Mouse (Mus musculus): ENCODE measurements around the gene Abcf1. TPM values are rescaled to one million over a fixed set of nuclear protein-coding genes. Genes with fewer than 3 reads are reported as not detected.

Abcf1 gene
- polyA plus RNA-seq, 1 experiment from 2014 or later, result 90.2 TPM

GRCm38 (mm10) chr17:35997713-35998510 lies 28.4 kb upstream of the Abcf1 start:
- Histone ChIP-seq H3K36me3 (peaks cover 28% of the 10 kb centered on the region), H3K9ac (peak overlapping the region; percentile 68), H3K4me1 (peaks cover 82% of the 10 kb centered on the region), H3K27ac (peak overlapping the region; percentile 83), H3K9me3 (replicated peaks) (peaks cover 20% of the 10 kb centered on the region), H3K4me3 (peak overlapping the region; percentile 48), H3K4me2 (peak overlapping the region; percentile 56), H3K27me3 (replicated peaks) (no peaks in the 10 kb centered on the region)
- peak; percentile 51 for ATAC-seq
- 35% methylated on average over 12 of the region's 12 CpGs for WGBS (ENCODE audit: insufficient replicate concordance)

- no peaks in the 10 kb centered on the region for H3K27me3 ChIP-seq (replicated peaks)
- peak overlapping the region; percentile 83; the same call in 1 of the 2 replicates for H3K27ac ChIP-seq
- H3K36me3 ChIP-seq, result peaks cover 19% of the 10 kb centered on the region
- H3K4me1 ChIP-seq, result peaks cover 79% of the 10 kb centered on the region
- peak overlapping the region; percentile 56 for H3K4me2 ChIP-seq
- no peak overlapping the region for H3K9ac ChIP-seq
- ATAC-seq, result peak; percentile 53
- 2% methylated on average over 11 of the region's 11 CpGs for WGBS (ENCODE audit: insufficient replicate concordance)
- no peak overlapping the region for H3K4me3 ChIP-seq
- peaks cover 10% of the 10 kb centered on the region for H3K9me3 ChIP-seq (replicated peaks)
Observed at GRCm38 (mm10) chr17:35996949-35997348, 27.4 kb upstream of the Abcf1 start.

DNA sequence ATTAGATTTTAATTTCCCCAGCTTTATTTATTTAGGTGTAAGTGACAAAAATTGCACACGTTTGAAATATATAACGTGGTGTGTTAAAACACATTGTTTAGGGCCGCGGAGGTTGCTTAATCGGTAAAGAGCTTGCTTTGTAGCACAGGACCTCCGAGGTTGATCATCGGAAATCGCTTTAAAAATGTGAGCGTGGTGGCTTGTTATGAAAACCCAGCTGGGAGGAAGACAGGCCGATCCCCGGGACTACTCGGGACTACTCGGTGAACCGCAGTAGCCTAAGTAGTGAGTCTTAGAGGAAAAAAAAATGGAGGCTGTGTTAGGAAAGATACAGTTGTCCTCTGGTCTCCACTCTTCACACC lies 25.3 kb upstream of the Abcf1 start:
- Histone ChIP-seq H3K36me3 (0 out of 2 replicates have a peak, but pooled peaks cover 5% of the 10 kb centered on the region), H3K4me2 (peak overlapping the region; percentile 87), H3K27ac (peak overlapping the region; percentile 85), H3K9me3 (replicated peaks) (no peaks in the 10 kb centered on the region), H3K27me3 (replicated peaks) (no peaks in the 10 kb centered on the region), H3K4me1 (peaks cover 62% of the 10 kb centered on the region), H3K9ac (peak overlapping the region; percentile 82), H3K4me3 (peak overlapping the region; percentile 73)
- WGBS (ENCODE audit: insufficient replicate concordance), result 1% methylated on average over 14 of the region's 14 CpGs
- no peak for ATAC-seq

GRCm38 (mm10) chr17:35994175-35994878 lies 24.8 kb upstream of the Abcf1 start:
- peak; percentile 72 for ATAC-seq
- 2% methylated on average over 31 of the region's 31 CpGs for WGBS (ENCODE audit: insufficient replicate concordance)
- Histone ChIP-seq H3K27ac (peak overlapping the region; percentile 85), H3K9ac (peak overlapping the region; percentile 82), H3K27me3 (replicated peaks) (no peaks in the 10 kb centered on the region), H3K36me3 (peaks cover 4% of the 10 kb centered on the region; the same call in 1 of the 2 replicates), H3K4me2 (peak overlapping the region; percentile 87), H3K4me3 (peak overlapping the region; percentile 73), H3K9me3 (replicated peaks) (no peaks in the 10 kb centered on the region), H3K4me1 (peaks cover 58% of the 10 kb centered on the region)

GRCm38 (mm10) chr17:35993675-35994074 lies 24.1 kb upstream of the Abcf1 start:
- Histone ChIP-seq H3K27me3 (replicated peaks) (no peaks in the 10 kb centered on the region), H3K9me3 (replicated peaks) (no peaks in the 10 kb centered on the region), H3K27ac (peak overlapping the region; percentile 85), H3K4me3 (peak overlapping the region; percentile 73), H3K9ac (peak overlapping the region; percentile 82), H3K36me3 (peaks cover 10% of the 10 kb centered on the region), H3K4me1 (peaks cover 52% of the 10 kb centered on the region), H3K4me2 (peak overlapping the region; percentile 87)
- 3% methylated on average over 17 of the region's 17 CpGs for WGBS (ENCODE audit: insufficient replicate concordance)
- peak; percentile 53 for ATAC-seq

DNA sequence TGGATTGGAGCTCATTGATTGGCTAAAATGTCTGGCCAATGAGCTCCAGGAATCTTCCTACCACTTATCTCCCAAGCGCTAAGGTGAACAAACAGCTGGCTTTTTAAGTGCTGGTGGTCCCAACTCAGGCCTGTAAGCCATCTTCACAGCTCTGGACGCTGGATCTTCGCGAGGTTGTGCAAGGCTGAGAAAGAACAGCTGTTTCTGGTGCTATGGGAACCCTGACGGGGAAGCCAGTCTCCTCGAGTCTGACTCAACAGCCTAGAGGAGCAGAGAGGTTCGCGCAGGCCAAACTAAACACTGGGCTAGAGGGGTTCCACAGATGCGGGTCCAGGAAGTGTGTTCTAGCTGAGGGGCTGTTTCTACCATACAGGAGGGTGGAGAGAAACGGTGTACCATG lies 22.2 kb upstream of the Abcf1 start:
- Histone ChIP-seq H3K9me3 (replicated peaks) (no peaks in the 10 kb centered on the region), H3K4me1 (peaks cover 39% of the 10 kb centered on the region), H3K9ac (no peak overlapping the region), H3K4me3 (no peak overlapping the region), H3K36me3 (peaks cover 29% of the 10 kb centered on the region), H3K4me2 (no peak overlapping the region), H3K27ac (no peak overlapping the region), H3K27me3 (replicated peaks) (no peaks in the 10 kb centered on the region)
- 41% methylated on average over 10 of the region's 10 CpGs for WGBS (ENCODE audit: insufficient replicate concordance)
- ATAC-seq, result no peak

DNA sequence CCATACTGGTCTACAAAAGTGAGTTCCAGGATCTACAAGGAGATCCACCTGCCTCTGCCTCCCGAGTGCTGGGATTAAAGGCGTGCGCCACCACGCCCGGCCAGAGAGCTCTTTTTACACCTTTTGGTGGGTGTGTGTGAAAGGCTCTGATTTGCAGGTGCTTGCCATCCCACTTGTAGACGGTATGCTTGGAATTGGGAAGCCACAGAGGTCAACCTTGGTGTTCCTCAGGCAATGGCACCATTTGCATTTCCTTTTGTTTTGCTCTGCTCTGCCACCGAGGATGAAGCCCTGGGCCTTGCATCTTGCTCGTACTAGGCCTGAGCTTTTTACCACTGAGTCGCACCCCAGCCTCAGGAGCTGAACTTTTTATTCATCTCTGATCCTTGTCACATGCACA lies 12.2 kb upstream of the Abcf1 start:
- 84% methylated on average over 9 of the region's 9 CpGs for WGBS (ENCODE audit: insufficient replicate concordance)
- H3K9ac ChIP-seq, result no peak overlapping the region
- H3K27ac ChIP-seq, result no peak overlapping the region
- no peak overlapping the region for H3K4me2 ChIP-seq
- H3K4me3 ChIP-seq, result no peak overlapping the region
- peaks cover 49% of the 10 kb centered on the region for H3K36me3 ChIP-seq
- no peak for ATAC-seq
- peaks cover 37% of the 10 kb centered on the region for H3K4me1 ChIP-seq
- no peaks in the 10 kb centered on the region for H3K9me3 ChIP-seq (replicated peaks)
- no peaks in the 10 kb centered on the region for H3K27me3 ChIP-seq (replicated peaks)

DNA sequence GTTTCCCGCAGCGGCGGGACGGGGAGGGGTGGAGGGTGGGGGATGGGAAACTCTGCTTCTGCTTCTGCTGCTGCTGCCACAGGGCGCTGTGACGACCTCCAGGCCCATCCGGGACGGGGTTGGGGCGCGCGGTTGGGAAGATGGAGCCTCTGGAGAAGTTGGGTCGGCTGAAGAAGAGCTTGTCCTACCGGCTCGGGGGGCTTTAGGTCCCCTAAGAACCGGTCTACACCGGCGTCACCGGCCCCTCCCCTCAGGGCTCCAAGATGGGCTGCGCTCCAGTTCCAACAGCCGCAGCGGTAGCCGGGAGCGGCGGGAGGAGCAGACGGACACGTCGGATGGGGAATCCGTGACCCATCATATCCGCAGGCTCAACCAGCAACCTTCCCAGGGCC lies 10.8 kb upstream of the Abcf1 start:
- ATAC-seq, result peak; percentile 32

DNA sequence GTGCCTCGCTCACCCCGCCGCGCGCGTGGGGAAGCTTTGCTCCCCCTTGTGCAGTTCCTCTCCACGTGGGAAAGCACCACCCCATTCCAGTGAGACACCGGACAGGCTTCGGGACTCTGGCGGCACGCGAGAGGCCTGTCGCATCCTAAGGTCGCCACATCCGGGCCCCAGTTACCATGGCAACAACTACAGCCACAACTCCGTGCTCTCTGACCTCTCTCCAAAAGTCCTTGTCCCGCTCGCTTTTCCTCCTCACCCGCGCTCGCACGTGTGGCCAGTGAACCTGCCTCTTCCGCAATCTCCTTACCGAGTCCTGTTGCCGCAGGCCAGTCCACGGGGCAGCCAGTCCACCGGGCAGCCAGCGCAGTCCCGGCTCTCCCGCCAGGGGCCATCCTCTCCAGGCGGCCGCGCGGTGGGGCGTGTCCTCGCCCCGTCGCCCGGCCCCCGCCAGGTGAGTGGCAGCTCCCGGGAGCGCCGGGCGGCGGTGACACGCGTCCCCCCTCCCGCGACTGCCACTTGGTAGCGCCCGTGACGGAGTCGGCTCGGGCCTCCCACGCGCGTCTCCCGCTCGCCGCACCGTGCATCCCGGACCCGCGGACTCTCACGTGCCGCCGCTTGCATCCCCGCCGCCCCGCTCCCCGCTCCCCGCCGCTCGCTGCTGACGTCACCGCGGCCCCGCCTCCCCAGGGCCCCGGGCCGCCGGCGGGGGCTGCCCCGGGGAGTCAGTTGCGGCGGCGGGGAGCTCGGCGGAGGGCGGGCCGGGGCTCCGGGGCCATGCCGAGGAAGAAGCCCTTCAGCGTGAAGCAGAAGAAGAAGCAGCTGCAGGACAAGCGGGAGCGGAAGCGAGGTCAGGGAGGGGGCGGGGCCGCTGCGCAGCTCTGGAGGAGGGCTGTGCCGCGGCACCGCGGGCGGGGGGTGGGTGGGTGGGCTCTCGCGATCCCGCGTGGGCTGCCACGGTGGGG lies 10.1 kb upstream of the Abcf1 start, which contains the start of the genes Gnl1 and Prr3:
Gnl1 (plus strand) TSS at position 451 of the 962 bp plus-strand sequence.
Prr3 (minus strand) TSS at position 836 of the 962 bp plus-strand sequence.
- Histone ChIP-seq H3K36me3 (peaks cover 43% of the 10 kb centered on the region), H3K9me3 (replicated peaks) (no peaks in the 10 kb centered on the region), H3K27me3 (replicated peaks) (no peaks in the 10 kb centered on the region), H3K4me3 (peak within 1 kb of the TSS; percentile 88), H3K27ac (peak within 1 kb of the TSS; percentile 89), H3K9ac (peak within 1 kb of the TSS; percentile 84), H3K4me1 (peaks cover 37% of the 10 kb centered on the region), H3K4me2 (peak within 1 kb of the TSS; percentile 99)
- under 1% methylated on average over 99 of the region's 109 CpGs for WGBS (ENCODE audit: insufficient replicate concordance)
- peak; percentile 87 for ATAC-seq

More for the DNA sequence above, 10.8 kb upstream of the Abcf1 start:
- peak overlapping the region; percentile 84 for H3K9ac ChIP-seq
- WGBS (ENCODE audit: insufficient replicate concordance), result under 1% methylated on average over 26 of the region's 29 CpGs
- H3K36me3 ChIP-seq, result peaks cover 47% of the 10 kb centered on the region
- peak overlapping the region; percentile 99 for H3K4me2 ChIP-seq
- no peaks in the 10 kb centered on the region for H3K9me3 ChIP-seq (replicated peaks)
- H3K27me3 ChIP-seq (replicated peaks), result no peaks in the 10 kb centered on the region
- peak overlapping the region; percentile 89 for H3K27ac ChIP-seq
- peak overlapping the region; percentile 88 for H3K4me3 ChIP-seq
- H3K4me1 ChIP-seq, result peaks cover 37% of the 10 kb centered on the region

GRCm38 (mm10) chr17:35978811-35979400 lies 9.3 kb upstream of the Abcf1 start:
- H3K27ac ChIP-seq, result peak overlapping the region; percentile 89
- under 1% methylated on average over 41 of the region's 41 CpGs for WGBS (ENCODE audit: insufficient replicate concordance)
- peak overlapping the region; percentile 99 for H3K4me2 ChIP-seq
- H3K4me3 ChIP-seq, result peak overlapping the region; percentile 88
- peaks cover 37% of the 10 kb centered on the region for H3K4me1 ChIP-seq
- no peaks in the 10 kb centered on the region for H3K9me3 ChIP-seq (replicated peaks)
- H3K9ac ChIP-seq, result peak overlapping the region; percentile 84
- H3K36me3 ChIP-seq, result peaks cover 48% of the 10 kb centered on the region
- ATAC-seq, result peak; percentile 43
- H3K27me3 ChIP-seq (replicated peaks), result no peaks in the 10 kb centered on the region

- no peak overlapping the region for H3K4me3 ChIP-seq
- no peaks in the 10 kb centered on the region for H3K27me3 ChIP-seq (replicated peaks)
- H3K27ac ChIP-seq, result no peak overlapping the region
- H3K9ac ChIP-seq, result no peak overlapping the region
- H3K36me3 ChIP-seq, result peaks cover 55% of the 10 kb centered on the region
- H3K4me2 ChIP-seq, result no peak overlapping the region
- WGBS (ENCODE audit: insufficient replicate concordance), result 17% methylated on average over 1 of the region's 1 CpGs
- no peak for ATAC-seq
- H3K9me3 ChIP-seq (replicated peaks), result no peaks in the 10 kb centered on the region
- H3K4me1 ChIP-seq, result peaks cover 29% of the 10 kb centered on the region
Observed at GRCm38 (mm10) chr17:35972131-35972530, 2.6 kb upstream of the Abcf1 start.
